8 mouse cellular contexts compared by ENCODE assay signal in the genomic region with DNA sequence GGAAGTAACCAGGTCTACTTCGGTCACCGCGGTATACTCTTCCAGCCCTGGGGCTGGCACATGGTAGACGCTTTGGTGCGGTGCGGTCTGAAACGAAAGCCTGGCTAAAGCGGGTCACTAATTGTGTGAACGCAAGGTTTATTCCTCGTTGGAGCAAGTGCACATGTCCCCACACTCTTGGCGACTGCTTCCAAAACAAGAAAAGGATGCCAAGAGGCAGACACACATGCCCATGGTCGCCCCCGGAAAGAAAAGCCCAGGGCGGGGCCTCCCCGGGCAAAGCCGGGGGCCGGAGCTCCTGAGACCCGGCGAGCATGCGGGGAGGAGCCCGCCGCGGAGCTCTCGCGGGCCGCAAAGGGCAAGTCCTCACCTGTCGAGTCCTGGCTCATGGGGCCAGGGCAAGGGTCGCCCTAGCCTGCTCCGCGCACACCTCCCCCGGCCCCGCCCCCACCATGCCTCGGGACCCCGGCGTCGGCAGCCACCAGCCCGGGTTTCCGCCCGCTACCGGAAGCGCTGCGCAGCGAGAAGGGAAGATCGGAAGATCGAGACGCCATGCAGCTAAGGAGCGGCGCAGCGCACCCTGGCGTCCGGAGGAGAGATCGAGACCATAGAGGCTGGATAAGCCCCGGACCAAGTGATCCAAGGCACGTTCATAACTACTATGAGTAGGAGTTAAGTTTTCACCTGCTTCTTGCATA. TPM values are rescaled to one million over a fixed set of nuclear protein-coding genes. Genes with fewer than 3 reads are reported as not detected.
DNase-seq lines count a peak whose midpoint lies in the region; ATAC-seq and TF ChIP-seq lines count a peak whose summit lies in the region.

TSS of gene Det1 (minus strand) at position 527 of the 698 bp plus-strand sequence.

- H3K36me3 ChIP-seq in hindbrain, postnatal 0 days (ENCODE audit: insufficient read depth, low read length): peaks cover 16% of the 10 kb centered on the region; the same call in 1 of the 2 replicates

- H3K27me3 ChIP-seq in hindbrain, postnatal 0 days (ENCODE audit: insufficient read depth, low read length): no peaks in the 10 kb centered on the region

- H3K4me1 ChIP-seq in hindbrain, postnatal 0 days (ENCODE audit: insufficient read depth, low read length): peaks cover 6% of the 10 kb centered on the region; the same call in 1 of the 2 replicates

- peak within 1 kb of the TSS; percentile 85 for H3K9ac ChIP-seq in hindbrain, postnatal 0 days (replicated peaks; ENCODE audit: low read length)

- under 1% methylated on average over 53 of the region's 54 CpGs for WGBS in hindbrain, postnatal 0 days

- intact Hi-C loops in gastrocnemius, adult 2 months (cut with DNase I): loop anchor here (2.0 to 5.0 kb wide), 2 partner anchors 45 to 52 kb away; no protein-coding TSS in a partner anchor
- intact Hi-C loops in left cerebral cortex, adult 2 months (cut with DNase I): loop anchor here (2.0 to 5.0 kb wide), 4 partner anchors 35 to 56 kb away; no protein-coding TSS in a partner anchor

- peak; percentile 96 for DNase-seq in ZHBTc4 (ENCODE audit: low read depth, low spot score)
- DNase-seq in gastrocnemius, adult 2 months: peak; percentile 95
- peak; percentile 96 for DNase-seq in hindbrain, postnatal 0 days (ENCODE audit: low spot score)
- peak; percentile 91 for DNase-seq in left cerebral cortex, adult 2 months (ENCODE audit: extremely low spot score in 1 of 2, low spot score in 2 of 2)
- peak; percentile 94 for DNase-seq in right cerebral cortex, adult 2 months (ENCODE audit: low spot score in 2 of 2)
- DNase-seq in urinary bladder, postnatal 14 days (ENCODE audit: low spot score): peak; percentile 91

- ATAC-seq in common myeloid progenitor, adult 5-6 weeks (replicated peaks; ENCODE audit: low read depth, poor library complexity, severe bottlenecking): peak; percentile 95
- peak; percentile 97 for ATAC-seq in hindbrain, postnatal 0 days
- ATAC-seq in megakaryocyte, adult 5-6 weeks (ENCODE audit: poor library complexity, severe bottlenecking): peak; percentile 96

- peak within 1 kb of the TSS; percentile 98 for H3K27ac ChIP-seq in gastrocnemius, adult 2 months
- H3K27ac ChIP-seq in hindbrain, postnatal 0 days: peak within 1 kb of the TSS; percentile 86
- H3K27ac ChIP-seq in left cerebral cortex, adult 2 months: peak within 1 kb of the TSS; percentile 93

- H3K4me2 ChIP-seq in hindbrain, postnatal 0 days (ENCODE audit: low read depth, low read length): peak within 1 kb of the TSS; percentile 78

- peak; percentile 93 for TF ChIP-seq CTCF in gastrocnemius, adult 2 months (IDR thresholded peaks at IDR 0.05)
- TF ChIP-seq CTCF in hindbrain, postnatal 0 days (IDR thresholded peaks at IDR 0.05; ENCODE audit: low read depth): peak; percentile 89
- TF ChIP-seq CTCF in left cerebral cortex, adult 2 months (IDR thresholded peaks at IDR 0.05): peak; percentile 90

- H3K9me3 ChIP-seq in hindbrain, postnatal 0 days (ENCODE audit: low read length): no peaks in the 10 kb centered on the region

- H3K4me3 ChIP-seq in gastrocnemius, adult 2 months: peak within 1 kb of the TSS; percentile 95
- H3K4me3 ChIP-seq in hindbrain, postnatal 0 days (ENCODE audit: low read length): peak within 1 kb of the TSS; percentile 82
- H3K4me3 ChIP-seq in left cerebral cortex, adult 2 months: peak within 1 kb of the TSS; percentile 88

RNA-seq across cellular contexts. Expression of gene Det1, which starts in this region (rescaled TPM):
- 16.2 and 17.6 TPM in 2 replicates for total RNA-seq in common myeloid progenitor, adult 5-6 weeks (2017)
- total RNA-seq in gastrocnemius, adult 2 months (2021): 10 to 100 TPM; 17.9 to 22.1 TPM
- total RNA-seq in hindbrain, postnatal 0 days (2014; rRNA removed): 10.4 and 13.6 TPM in 2 replicates
- polyA plus RNA-seq in hindbrain, postnatal 0 days (2015; fragmentation: Nextera tagmentation; extraction: Ambion mirVana): 6.4 and 6.9 TPM in 2 replicates
- 1 to 10 TPM; 6.1 TPM for total RNA-seq in left cerebral cortex, adult 2 months (2021)
- 10.6 and 10.7 TPM in 2 replicates for total RNA-seq in megakaryocyte, adult 5-6 weeks (2015)
- 7.2 and 9.3 TPM in 2 replicates for total RNA-seq in megakaryocyte, adult 5-6 weeks (2017)

Comparison
In these comparisons a context has a peak if more than half of its experiments do, and no peak if none do; other contexts are left out.
1. Peak in every context shown above with its lines: DNase-seq, ATAC-seq, H3K4me3 ChIP-seq and H3K27ac ChIP-seq.